ENCODE assay signal across 14 mouse cellular contexts in genomic region chr6:61225302-61225701, GRCm38 (mm10). TPM values are rescaled to one million over a fixed set of nuclear protein-coding genes. Genes with fewer than 3 reads are reported as not detected.
"Had no signal": no experiment of that assay in that cellular context is flagged by ENCODE, and none has a peak within 500 bp of the region (broad histone marks: within the 10 kb centered on the region; RNA-seq: fewer than 3 reads in every experiment).

No protein-coding gene starts in this region.

- H3K36me3 ChIP-seq: midbrain, embryonic 12.5 days; neural tube, embryonic 13.5 days had no signal

- H3K9ac ChIP-seq: liver, embryonic 14.5 days; midbrain, embryonic 12.5 days; neural tube, embryonic 13.5 days had no signal

- H3K4me1 ChIP-seq: neural tube, embryonic 13.5 days had no signal

- H3K4me2 ChIP-seq: midbrain, embryonic 12.5 days; neural tube, embryonic 13.5 days had no signal

- H3K27me3 ChIP-seq: midbrain, embryonic 12.5 days; neural tube, embryonic 13.5 days had no signal

- ATAC-seq: midbrain, embryonic 16.5 days had no signal

- H3K4me3 ChIP-seq: midbrain, embryonic 12.5 days; neural tube, embryonic 13.5 days had no signal

- H3K9me3 ChIP-seq: midbrain, embryonic 12.5 days; neural tube, embryonic 13.5 days had no signal

- H3K27ac ChIP-seq: kidney, postnatal 0 days; liver, embryonic 14.5 days; midbrain, embryonic 12.5 days; neural tube, embryonic 13.5 days had no signal

- DNase-seq: kidney, adult 11 months; kidney, adult 9 months; kidney, postnatal 4 days; lung, adult 18-20 months; retina, postnatal 1 day; right cerebral cortex, postnatal 4 days; spleen, adult 18-20 months; thymus, postnatal 36 days had no signal

RNA-seq across cellular contexts. Expression of gene Ccser1, which starts 45.2 kb away (rescaled TPM):
- total RNA-seq: megakaryocyte-erythroid progenitor cell, adult 5-6 weeks had no signal
